Mouse (Mus musculus): ENCODE results near the gene Trappc2l. TPM values are rescaled to one million over a fixed set of nuclear protein-coding genes. Genes with fewer than 3 reads are reported as not detected.

Trappc2l gene
- polyA plus RNA-seq, 1 experiment from 2014 or later, result 26.7 TPM

DNA sequence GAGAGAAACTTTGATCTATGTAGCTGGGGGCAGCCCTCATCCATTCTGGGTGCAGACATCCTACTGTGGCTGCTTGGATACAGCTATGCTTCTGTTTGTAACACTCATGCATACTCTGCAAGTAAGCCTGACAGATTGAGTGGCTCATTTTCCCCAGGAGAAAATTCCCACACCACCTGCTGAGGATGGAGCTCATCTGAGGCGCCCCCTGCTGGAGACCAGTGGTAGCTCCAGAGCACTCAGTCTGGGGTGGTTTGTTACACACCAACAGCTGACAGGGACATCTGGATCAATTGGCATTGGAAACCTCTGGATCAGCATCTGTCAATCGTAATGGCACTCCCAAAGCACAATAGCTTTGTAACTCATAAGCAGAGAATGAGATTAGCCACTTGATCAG, 48.6 kb downstream of the Trappc2l start:
- Histone ChIP-seq H3K4me3 (replicated peaks) (no peak overlapping the region), H3K9ac (no peak overlapping the region), H3K4me1 (replicated peaks) (peaks cover 30% of the 10 kb centered on the region), H3K27me3 (no peaks in the 10 kb centered on the region), H3K4me2 (no peak overlapping the region), H3K36me3 (peaks cover 27% of the 10 kb centered on the region), H3K27ac (no peak overlapping the region), H3K9me3 (replicated peaks) (no peaks in the 10 kb centered on the region)
- DNase-seq (no peak), ATAC-seq (ENCODE audit: low read depth) (no peak)
- WGBS (ENCODE audit: insufficient replicate concordance), result 55% methylated on average over 2 of the region's 2 CpGs

DNA sequence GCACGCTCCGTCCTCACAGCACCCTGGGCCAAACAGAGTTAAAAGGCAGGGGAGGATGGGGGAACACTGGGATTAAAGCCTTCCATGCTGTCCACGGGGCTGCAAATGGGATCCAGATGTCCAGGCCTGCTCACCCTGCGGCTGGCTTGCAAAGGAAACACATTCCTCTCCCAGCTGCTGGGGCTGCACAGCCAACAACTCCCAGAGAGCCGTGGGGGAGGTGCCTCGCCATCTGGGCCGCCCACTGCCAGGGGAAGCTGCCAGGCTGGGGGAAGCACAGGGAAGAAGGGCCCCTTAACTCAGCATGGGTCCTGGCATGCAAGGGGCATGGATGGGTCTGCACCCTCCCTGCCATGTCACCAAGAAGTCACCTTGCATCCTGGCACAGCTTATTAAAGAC, 49.7 kb downstream of the Trappc2l start:
- H3K27me3 ChIP-seq, result no peaks in the 10 kb centered on the region
- H3K4me2 ChIP-seq, result no peak overlapping the region
- ATAC-seq (ENCODE audit: low read depth) (no peak), DNase-seq (no peak)
- 75% methylated on average over 7 of the region's 7 CpGs for WGBS (ENCODE audit: insufficient replicate concordance)
- peaks cover 37% of the 10 kb centered on the region for H3K4me1 ChIP-seq (replicated peaks)
- no peak overlapping the region for H3K4me3 ChIP-seq (replicated peaks)
- H3K27ac ChIP-seq, result no peak overlapping the region
- H3K36me3 ChIP-seq, result peaks cover 24% of the 10 kb centered on the region
- no peaks in the 10 kb centered on the region for H3K9me3 ChIP-seq (replicated peaks)
- H3K9ac ChIP-seq, result no peak overlapping the region

DNA sequence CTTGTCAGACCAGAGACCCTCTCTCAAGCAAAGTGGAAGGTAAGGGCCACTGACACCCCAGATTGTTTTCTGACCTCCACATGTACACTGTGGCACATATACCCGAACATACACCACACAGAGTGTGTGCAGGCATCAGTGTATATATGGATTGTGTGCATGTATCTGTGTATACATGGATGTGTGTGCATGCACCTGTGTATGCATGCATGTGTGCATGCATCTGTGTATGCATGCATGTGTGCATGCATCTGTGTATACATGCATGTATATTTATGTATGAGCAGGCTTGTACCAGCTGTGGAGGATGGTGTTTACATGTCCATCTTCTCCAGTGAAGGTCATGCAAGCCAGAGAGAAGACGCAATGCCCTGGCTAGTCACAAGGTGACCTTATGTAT, 50.5 kb downstream of the Trappc2l start:
- no peak overlapping the region for H3K4me2 ChIP-seq
- H3K36me3 ChIP-seq, result peaks cover 21% of the 10 kb centered on the region
- H3K4me1 ChIP-seq (replicated peaks), result peaks cover 42% of the 10 kb centered on the region
- no peak for DNase-seq
- H3K27ac ChIP-seq, result no peak overlapping the region
- H3K4me3 ChIP-seq (replicated peaks), result no peak overlapping the region
- H3K9me3 ChIP-seq (replicated peaks), result no peaks in the 10 kb centered on the region
- H3K9ac ChIP-seq, result no peak overlapping the region
- no peaks in the 10 kb centered on the region for H3K27me3 ChIP-seq
- no peak for ATAC-seq (ENCODE audit: low read depth)
- WGBS (ENCODE audit: insufficient replicate concordance), result 85% methylated on average over 2 of the region's 2 CpGs

DNA sequence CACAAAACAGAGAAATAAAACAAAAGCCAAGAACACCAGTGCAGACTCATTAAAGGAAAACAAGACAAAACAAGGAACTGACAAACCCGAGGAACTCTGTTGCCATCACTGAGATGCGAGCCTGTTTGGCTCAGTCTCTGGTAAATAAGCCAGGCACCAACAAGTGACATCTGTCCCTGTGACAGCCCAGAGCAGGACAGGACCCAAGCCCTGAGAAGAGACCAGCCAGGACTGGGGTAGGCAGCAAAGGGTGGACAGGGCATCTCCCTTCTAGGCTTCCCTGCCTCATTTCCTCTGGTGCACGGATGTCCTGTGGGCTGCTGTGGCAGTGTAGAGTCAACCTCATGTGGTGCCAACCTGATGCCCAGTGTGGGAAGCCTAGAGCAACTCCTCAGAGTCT, 51.7 kb downstream of the Trappc2l start:
- Histone ChIP-seq H3K27ac (0 out of 2 replicates have a peak overlapping the region, but pooled peaks have one; percentile 20), H3K36me3 (peaks cover 17% of the 10 kb centered on the region), H3K27me3 (peaks cover 9% of the 10 kb centered on the region), H3K4me3 (replicated peaks) (no peak overlapping the region), H3K9me3 (replicated peaks) (no peaks in the 10 kb centered on the region), H3K9ac (no peak overlapping the region), H3K4me2 (no peak overlapping the region), H3K4me1 (replicated peaks) (peaks cover 54% of the 10 kb centered on the region)
- ATAC-seq (ENCODE audit: low read depth) (no peak), DNase-seq (no peak)
- WGBS (ENCODE audit: insufficient replicate concordance), result 75% methylated on average over 3 of the region's 3 CpGs

DNA sequence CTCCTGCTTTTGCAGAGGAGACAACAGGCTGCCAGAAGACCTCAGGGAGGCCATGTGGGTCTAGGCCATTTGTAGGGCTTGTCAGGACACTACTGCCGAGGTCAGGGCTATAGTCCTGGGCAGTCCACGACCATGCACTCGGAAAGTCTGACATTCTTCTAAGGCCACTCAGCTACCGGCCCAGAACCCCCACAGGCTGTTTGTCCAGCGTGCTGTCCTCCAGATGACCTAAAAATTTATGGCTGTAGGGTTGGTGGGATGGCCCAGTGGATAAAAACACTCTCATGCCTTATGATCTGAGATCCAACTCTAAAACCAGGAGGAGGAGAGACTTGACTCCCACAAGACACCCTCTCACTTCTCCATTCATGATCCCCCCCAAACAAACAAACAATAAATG, 52.2 kb downstream of the Trappc2l start:
- Histone ChIP-seq H3K4me3 (replicated peaks) (no peak overlapping the region), H3K4me2 (no peak overlapping the region), H3K9ac (no peak overlapping the region), H3K27me3 (peaks cover 9% of the 10 kb centered on the region), H3K27ac (peak overlapping the region; percentile 20; the same call in 1 of the 2 replicates), H3K4me1 (replicated peaks) (peaks cover 58% of the 10 kb centered on the region), H3K9me3 (replicated peaks) (no peaks in the 10 kb centered on the region), H3K36me3 (peaks cover 12% of the 10 kb centered on the region)
- ATAC-seq (ENCODE audit: low read depth) (no peak), DNase-seq (no peak)
- WGBS (ENCODE audit: insufficient replicate concordance), result 79% methylated on average over 5 of the region's 5 CpGs

DNA sequence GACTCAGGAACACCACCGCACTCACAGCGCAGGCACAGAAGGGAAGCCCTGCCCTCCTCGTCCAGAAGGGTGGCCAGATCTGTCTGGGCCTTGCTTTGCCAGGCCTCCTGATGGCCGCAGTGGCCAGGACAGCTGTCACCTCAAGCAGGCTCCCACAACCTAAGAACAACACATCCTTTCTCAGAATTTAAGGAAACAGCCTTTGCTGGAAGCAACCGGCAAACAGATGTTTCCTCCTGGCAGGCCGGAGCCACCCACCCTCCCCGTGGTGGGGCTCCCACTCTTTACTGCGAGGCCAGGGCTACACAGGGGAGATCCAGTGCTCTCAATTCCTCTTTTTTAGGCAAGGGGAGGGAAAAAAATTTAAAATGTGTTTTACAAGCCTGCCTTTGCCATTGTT, 53.8 kb downstream of the Trappc2l start:
- Histone ChIP-seq H3K27me3 (peaks cover 18% of the 10 kb centered on the region), H3K4me2 (no peak overlapping the region), H3K27ac (peak overlapping the region; percentile 75; the same call in 1 of the 2 replicates), H3K9me3 (replicated peaks) (no peaks in the 10 kb centered on the region), H3K9ac (no peak overlapping the region), H3K4me3 (replicated peaks) (no peak overlapping the region), H3K4me1 (replicated peaks) (peaks cover 72% of the 10 kb centered on the region), H3K36me3 (peaks cover 6% of the 10 kb centered on the region; the same call in 1 of the 2 replicates)
- WGBS (ENCODE audit: insufficient replicate concordance), result 54% methylated on average over 8 of the region's 8 CpGs
- DNase-seq (no peak), ATAC-seq (ENCODE audit: low read depth) (no peak)

DNA sequence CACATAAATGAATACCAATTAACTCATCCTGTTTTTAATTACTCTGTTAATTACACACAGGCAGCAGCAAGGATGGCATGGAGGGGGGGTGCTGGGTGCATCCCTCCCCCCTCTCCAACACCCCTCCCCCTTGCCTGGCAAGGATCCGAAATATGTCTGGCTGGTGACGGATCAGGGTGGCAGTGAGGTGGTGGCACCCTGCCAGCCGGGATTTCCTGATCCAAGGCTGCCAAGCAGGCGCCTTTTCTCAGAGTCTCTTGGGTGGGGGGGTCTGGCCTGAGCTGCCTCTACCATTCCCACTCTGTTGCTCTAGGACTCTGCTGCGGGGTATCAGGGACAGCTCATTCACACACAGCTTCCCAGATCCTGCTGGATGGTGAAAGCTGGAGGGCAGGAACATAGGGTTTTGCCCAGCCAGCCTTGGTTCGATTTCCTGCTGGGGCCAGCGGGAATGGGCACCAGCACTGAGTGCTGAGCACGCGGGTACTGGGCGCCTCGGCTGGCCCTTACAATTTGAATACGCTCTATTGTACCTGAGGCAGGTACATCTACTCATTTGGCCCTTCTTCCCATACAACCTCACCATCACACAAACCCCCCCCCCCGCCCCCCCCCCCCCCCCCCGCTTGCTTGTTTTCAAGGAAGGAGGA, 54.4 kb downstream of the Trappc2l start:
- Histone ChIP-seq H3K27ac (peak overlapping the region; percentile 75; the same call in 1 of the 2 replicates), H3K4me3 (replicated peaks) (peak overlapping the region; percentile 37; the same call in 1 of the 2 replicates), H3K4me1 (replicated peaks) (peaks cover 77% of the 10 kb centered on the region), H3K9ac (peak overlapping the region; percentile 39; the same call in 1 of the 2 replicates), H3K36me3 (peaks cover 8% of the 10 kb centered on the region; the same call in 1 of the 2 replicates), H3K4me2 (peak overlapping the region; percentile 65), H3K9me3 (replicated peaks) (no peaks in the 10 kb centered on the region), H3K27me3 (peaks cover 22% of the 10 kb centered on the region)
- 57% methylated on average over 13 of the region's 14 CpGs for WGBS (ENCODE audit: insufficient replicate concordance)
- DNase-seq, result no peak
- ATAC-seq (ENCODE audit: low read depth), result no peak

Small RNA genes lying within 50 kb of the gene (microRNA-seq; reads per million reads assigned to microRNA genes)
- gene Mir6396, result not detected

Other genes starting within 250 kb of the Trappc2l start
- 30.2 and 35.0 TPM in 2 replicates for gene Zc3h18, start 235.0 kb upstream of the Trappc2l start, polyA plus RNA-seq (2015; fragmentation: Nextera tagmentation; extraction: Ambion mirVana)
- gene Il17c, start 189.6 kb upstream of the Trappc2l start, polyA plus RNA-seq (2015; fragmentation: Nextera tagmentation; extraction: Ambion mirVana), result not detected in 2 replicates
- gene Cyba, start 178.7 kb upstream of the Trappc2l start, polyA plus RNA-seq (2015; fragmentation: Nextera tagmentation; extraction: Ambion mirVana), result 133 and 153 TPM in 2 replicates
- gene Mvd, start 168.2 kb upstream of the Trappc2l start, polyA plus RNA-seq (2015; fragmentation: Nextera tagmentation; extraction: Ambion mirVana), result 23.7 and 26.0 TPM in 2 replicates
- gene Snai3, start 150.9 kb upstream of the Trappc2l start, polyA plus RNA-seq (2015; fragmentation: Nextera tagmentation; extraction: Ambion mirVana), result 0.20 and 0.31 TPM in 2 replicates
- 12.2 and 13.7 TPM in 2 replicates for gene Rnf166, start 135.6 kb upstream of the Trappc2l start, polyA plus RNA-seq (2015; fragmentation: Nextera tagmentation; extraction: Ambion mirVana)
- 26.7 and 29.3 TPM in 2 replicates for gene Ctu2, start 135.5 kb upstream of the Trappc2l start, polyA plus RNA-seq (2015; fragmentation: Nextera tagmentation; extraction: Ambion mirVana)
- gene Piezo1, start 60.3 kb upstream of the Trappc2l start, polyA plus RNA-seq (2015; fragmentation: Nextera tagmentation; extraction: Ambion mirVana), result 13.9 and 14.2 TPM in 2 replicates
- gene Cdt1, start 43.6 kb upstream of the Trappc2l start, polyA plus RNA-seq (2015; fragmentation: Nextera tagmentation; extraction: Ambion mirVana), result 60.6 and 64.3 TPM in 2 replicates
- gene Aprt, start 34.7 kb upstream of the Trappc2l start, polyA plus RNA-seq (2015; fragmentation: Nextera tagmentation; extraction: Ambion mirVana), result 198 and 218 TPM in 2 replicates
- 4.0 and 4.4 TPM in 2 replicates for gene Galns, start 177 bp upstream of the Trappc2l start, polyA plus RNA-seq (2015; fragmentation: Nextera tagmentation; extraction: Ambion mirVana)
- not detected in 2 replicates for gene Pabpn1l, start 11.1 kb downstream of the Trappc2l start, polyA plus RNA-seq (2015; fragmentation: Nextera tagmentation; extraction: Ambion mirVana)
- gene Cbfa2t3, start 87.5 kb downstream of the Trappc2l start, polyA plus RNA-seq (2015; fragmentation: Nextera tagmentation; extraction: Ambion mirVana), result 4.5 and 5.7 TPM in 2 replicates
- 7.9 and 8.5 TPM in 2 replicates for gene Acsf3, start 163.8 kb downstream of the Trappc2l start, polyA plus RNA-seq (2015; fragmentation: Nextera tagmentation; extraction: Ambion mirVana)
- 0.31 and 0.65 TPM in 2 replicates for gene Cdh15, start 236.3 kb downstream of the Trappc2l start, polyA plus RNA-seq (2015; fragmentation: Nextera tagmentation; extraction: Ambion mirVana)

All from liver, embryonic 13.5 days (tissue).